Mouse (Mus musculus) Patski (cell line): Measurements from ENCODE around the gene Clec4f. TPM values are rescaled to one million over a fixed set of nuclear protein-coding genes. Genes with fewer than 3 reads are reported as not detected.

ENCODE experiments used
- ATAC-seq: fragments of 100-300 bp; one replicate; pipeline ENCODE4 v1.8.0; 2021
- CTCF ChIA-PET: fragments of 350-600 bp; sonication (Branson Sonifier 250); formaldehyde crosslinking; loops from one replicate; lab custom pipeline; 2022; ENCODE audit warnings: inconsistent platforms; lab: Charles Lee
- POLR2A ChIA-PET: fragments of 350-600 bp; sonication (Branson Sonifier 250); formaldehyde crosslinking; loops from one replicate; lab custom pipeline; 2022; ENCODE audit warnings: antibody characterized with exemption, inconsistent platforms; lab: Charles Lee
- DNase-seq: peaks from one replicate; pipeline ENCODE4 v3.0.0-alpha.2; 2011; ENCODE audit warnings: low read depth, low spot score
- H3K27me3 ChIP-seq: fragments of 371-371 bp; one replicate; pipeline ENCODE4 v1.5.1; 2021
- CTCF ChIP-seq: fragments of 100-300 bp; IDR thresholded peaks from one replicate; pipeline ENCODE4 v1.5.1; 2021
- in situ Hi-C: fragments of 300-500 bp; cut with MboI; formaldehyde crosslinking; loops from 3 replicates; pipeline ENCODE4 v1.11.1; 2018; ENCODE audit warnings: low pct_unique_long_range_greater_than_20kb, mixed read lengths
- polyA plus RNA-seq: library from polyadenylated mRNA; unstranded; gene quantifications from one replicate; pipeline ENCODE4 v1.2.3, GENCODE M21; 2021

The Clec4f gene
- not detected for polyA plus RNA-seq

- in situ Hi-C loops = no loop called here
- DNase-seq (no peak), ATAC-seq (no peak)
- CTCF ChIA-PET = no interaction called here
- H3K27me3 ChIP-seq = peaks cover 43% of the 10 kb centered on the region
- POLR2A ChIA-PET = no interaction called here
- TF ChIP-seq CTCF = no peak
These were observed at the start of gene Clec4f for GRCm38 (mm10) chr6:83656087-83656486. Gene Clec4f, minus strand, starts transcription at chr6:83656187.

- ATAC-seq (no peak), DNase-seq (no peak)
- in situ Hi-C loops = no loop called here
- TF ChIP-seq CTCF = no peak
- CTCF ChIA-PET = interaction anchor here (1.4 kb wide), 1 partner anchor 11 kb away, joined by 4 read pairs; no protein-coding TSS in a partner anchor
- POLR2A ChIA-PET = no interaction called here
- peaks cover 73% of the 10 kb centered on the region for H3K27me3 ChIP-seq
These were observed 48.7 kb upstream of the Clec4f start for GRCm38 (mm10) chr6:83704701-83705100.

- CTCF ChIA-PET = interaction anchor here (1.4 kb wide), 1 partner anchor 10 kb away, joined by 4 read pairs; no protein-coding TSS in a partner anchor
- in situ Hi-C loops = no loop called here
- no peak for DNase-seq
These were observed 48.3 kb upstream of the Clec4f start for GRCm38 (mm10) chr6:83704294-83704693.

GRCm38 (mm10) chr6:83703722-83704078 lies 47.7 kb upstream of the Clec4f start:
- no peak for DNase-seq
- CTCF ChIA-PET = interaction anchor here (1.4 kb wide), 1 partner anchor 10 kb away, joined by 4 read pairs; no protein-coding TSS in a partner anchor
- in situ Hi-C loops = no loop called here

More at GRCm38 (mm10) chr6:83704294-83704693, 48.3 kb upstream of the Clec4f start:
- POLR2A ChIA-PET = no interaction called here
- H3K27me3 ChIP-seq = peaks cover 76% of the 10 kb centered on the region
- no peak for TF ChIP-seq CTCF
- ATAC-seq = no peak

GRCm38 (mm10) chr6:83703000-83703721 lies 47.2 kb upstream of the Clec4f start:
- ATAC-seq (no peak), DNase-seq (no peak)
- in situ Hi-C loops = no loop called here
- peaks cover 75% of the 10 kb centered on the region for H3K27me3 ChIP-seq
- POLR2A ChIA-PET = interaction anchor here (0.5 kb wide), 1 partner anchor 153 kb away, joined by 4 read pairs; no protein-coding TSS in a partner anchor
- CTCF ChIA-PET = interaction anchor here (1.3 to 1.4 kb wide), 2 partner anchors 9 to 28 kb away, joined by 4 read pairs; no protein-coding TSS in a partner anchor
- no peak for TF ChIP-seq CTCF

More at GRCm38 (mm10) chr6:83703722-83704078, 47.7 kb upstream of the Clec4f start:
- POLR2A ChIA-PET = interaction anchor here (0.5 kb wide), 1 partner anchor 152 kb away, joined by 4 read pairs; no protein-coding TSS in a partner anchor
- H3K27me3 ChIP-seq = peaks cover 75% of the 10 kb centered on the region
- no peak for ATAC-seq
- TF ChIP-seq CTCF = no peak

- CTCF ChIA-PET = interaction anchor here (1.3 kb wide), 1 partner anchor 29 kb away, joined by 4 read pairs; no protein-coding TSS in a partner anchor
- POLR2A ChIA-PET = no interaction called here
- DNase-seq (no peak), ATAC-seq (no peak)
- TF ChIP-seq CTCF = no peak
- in situ Hi-C loops = no loop called here
- H3K27me3 ChIP-seq = peaks cover 74% of the 10 kb centered on the region
These were observed 46.4 kb upstream of the Clec4f start for GRCm38 (mm10) chr6:83702146-83702999.

- ChIA-PET POLR2A (interaction anchor here (0.6 to 0.7 kb wide), 2 partner anchors 23 to 491 kb away, joined by 3 read pairs; no protein-coding TSS in a partner anchor), CTCF (interaction anchor here (1.0 kb wide), 1 partner anchor 28 kb away, joined by 3 read pairs; no protein-coding TSS in a partner anchor)
- ATAC-seq (no peak), DNase-seq (no peak)
- TF ChIP-seq CTCF = no peak
- H3K27me3 ChIP-seq = peaks cover 73% of the 10 kb centered on the region
- in situ Hi-C loops = no loop called here
These were observed 45.0 kb upstream of the Clec4f start for GRCm38 (mm10) chr6:83701001-83701400.

GRCm38 (mm10) chr6:83699971-83700370 lies 44.0 kb upstream of the Clec4f start:
- no peak for TF ChIP-seq CTCF

GRCm38 (mm10) chr6:83697932-83698331 lies 41.9 kb upstream of the Clec4f start:
- POLR2A ChIA-PET = no interaction called here
- H3K27me3 ChIP-seq = peaks cover 74% of the 10 kb centered on the region
- ATAC-seq = no peak
- no peak for TF ChIP-seq CTCF
- DNase-seq = no peak
- CTCF ChIA-PET = interaction anchor here (1.1 kb wide), 1 partner anchor 33 kb away, joined by 3 read pairs; no protein-coding TSS in a partner anchor
- in situ Hi-C loops = no loop called here

More at GRCm38 (mm10) chr6:83699971-83700370, 44.0 kb upstream of the Clec4f start:
- in situ Hi-C loops = no loop called here
- no peak for ATAC-seq
- H3K27me3 ChIP-seq = peaks cover 77% of the 10 kb centered on the region
- ChIA-PET POLR2A (no interaction called here), CTCF (no interaction called here)
- DNase-seq = no peak

GRCm38 (mm10) chr6:83696684-83697083 lies 40.7 kb upstream of the Clec4f start:
- DNase-seq = no peak
- no peak for TF ChIP-seq CTCF
- peaks cover 72% of the 10 kb centered on the region for H3K27me3 ChIP-seq
- ChIA-PET POLR2A (no interaction called here), CTCF (interaction anchor here (1.2 kb wide), 1 partner anchor 14 kb away, joined by 3 read pairs; no protein-coding TSS in a partner anchor)
- no peak for ATAC-seq
- in situ Hi-C loops = no loop called here
